Mouse (Mus musculus) spleen, adult 2 months (tissue): ENCODE measurements around the gene Fastk.

Source experiments
- CTCF ChIP-seq: fragments of 200-500 bp; IDR thresholded peaks from 2 replicates; pipeline ENCODE4 v1.5.1; 2011; ENCODE audit warnings: mild to moderate bottlenecking, inconsistent platforms; ENCODE audit not compliant: insufficient read depth, insufficient read length, insufficient replicate concordance; ENCODE audit errors: extremely low read depth
- POLR2A ChIP-seq: fragments of 200-500 bp; IDR thresholded peaks from 2 replicates; pipeline ENCODE4 v1.6.1; 2011; ENCODE audit warnings: low read depth, low read length, inconsistent platforms

- TF ChIP-seq POLR2A (no peak), CTCF (no peak)
Observed at GRCm38 (mm10) chr5:24433993-24434392, 11.1 kb downstream of the Fastk start.
